Mouse (Mus musculus) bone marrow macrophage, adult 2 months (primary cell): Measurements from ENCODE around the gene Pomgnt1.

Experiments
- CTCF ChIP-seq: IDR thresholded peaks from 2 replicates; pipeline ENCODE4 v1.5.1; 2012; ENCODE audit warnings: low read depth, mild to moderate bottlenecking, low read length, moderate library complexity
- POLR2A ChIP-seq: IDR thresholded peaks from 2 replicates; pipeline ENCODE4 v1.6.1; 2012; ENCODE audit warnings: mild to moderate bottlenecking, low read depth, low read length, borderline replicate concordance

- TF ChIP-seq CTCF = no peak
- no peak for TF ChIP-seq POLR2A
Observed at GRCm38 (mm10) chr4:116150862-116151221, 27.2 kb downstream of the Pomgnt1 start.
